Mouse (Mus musculus): ENCODE results near the gene Qsox1.

- TF ChIP-seq CTCF (conservative IDR thresholded peaks at IDR 0.05; ENCODE audit: low read length) (no peak), NANOG (IDR thresholded peaks at IDR 0.05; ENCODE audit: borderline replicate concordance, low read length) (no peak), POU5F1 (IDR thresholded peaks at IDR 0.05; ENCODE audit: borderline replicate concordance, low read length) (no peak)
These were observed 42.4 kb upstream of the Qsox1 start for GRCm38 (mm10) chr1:155854926-155855702.
